Mouse (Mus musculus) ES-Bruce4 (cell line): ENCODE data around the gene Cyb5b. TPM values are rescaled to one million over a fixed set of nuclear protein-coding genes. Genes with fewer than 3 reads are reported as not detected.
A peak's percentile ranks its signal among the peaks of the same experiment; 100 is the strongest.

Experiments used
- H3K27ac ChIP-seq: 2 replicates; pipeline ENCODE4 v1.5.1; 2012; ENCODE audit warnings: low read length, inconsistent platforms; ENCODE audit not compliant: insufficient read depth
- H3K27me3 ChIP-seq: 2 replicates; pipeline ENCODE4 v1.6.1; 2012; ENCODE audit warnings: mild to moderate bottlenecking, low read length, inconsistent platforms; ENCODE audit not compliant: control insufficient read depth, poor library complexity, insufficient read depth, severe bottlenecking
- H3K36me3 ChIP-seq: 2 replicates; pipeline ENCODE4 v1.6.1; 2012; ENCODE audit warnings: inconsistent platforms, mild to moderate bottlenecking, low read length, moderate library complexity; ENCODE audit not compliant: control insufficient read depth, poor library complexity, insufficient read depth, severe bottlenecking
- H3K4me1 ChIP-seq: one replicate; pipeline ENCODE4 v1.8.1; 2011; ENCODE audit warnings: low read length; ENCODE audit not compliant: control insufficient read depth, insufficient read depth
- H3K4me3 ChIP-seq: 2 replicates; pipeline ENCODE4 v1.5.1; 2011; ENCODE audit warnings: low read depth, mild to moderate bottlenecking, low read length
- H3K9ac ChIP-seq: 2 replicates; pipeline ENCODE4 v1.6.1; 2012; ENCODE audit warnings: low read depth, mild to moderate bottlenecking, inconsistent platforms; ENCODE audit not compliant: poor library complexity, severe bottlenecking
- H3K9me3 ChIP-seq: replicated peaks from 2 replicates; pipeline ENCODE4 v1.6.1; 2012; ENCODE audit warnings: mild to moderate bottlenecking, low read length, inconsistent platforms; ENCODE audit not compliant: control insufficient read depth, poor library complexity, insufficient read depth, severe bottlenecking
- CTCF ChIP-seq: IDR thresholded peaks from one replicate; pipeline ENCODE4 v1.8.1; 2011; ENCODE audit warnings: low read depth, low read length
- EP300 ChIP-seq: IDR thresholded peaks from 2 replicates; pipeline ENCODE4 v1.6.1; 2011; ENCODE audit warnings: low read depth, low read length; ENCODE audit not compliant: insufficient read depth
- POLR2A ChIP-seq: IDR thresholded peaks from one replicate; pipeline ENCODE4 v1.8.1; 2011; ENCODE audit warnings: low read length; ENCODE audit not compliant: insufficient read depth
- polyA plus RNA-seq: library from polyadenylated mRNA; stranded (reverse); fragments of >200 nt; gene quantifications from 2 replicates; pipeline ENCODE4 v1.2.4, GENCODE M21; 2011; ENCODE audit warnings: low read depth; ENCODE audit not compliant: missing spikeins, insufficient read depth, insufficient read length

Gene Cyb5b
- polyA plus RNA-seq, 1 experiment = 102 TPM

GRCm38 (mm10) chr8:107116023-107116422 lies 34.4 kb upstream of the Cyb5b start:
- Histone ChIP-seq H3K27ac (no peak overlapping the region), H3K27me3 (no peaks in the 10 kb centered on the region), H3K9me3 (no peaks in the 10 kb centered on the region), H3K9ac (no peak overlapping the region), H3K4me1 (peaks cover 8% of the 10 kb centered on the region), H3K4me3 (no peak overlapping the region), H3K36me3 (no peaks in the 10 kb centered on the region)
- TF ChIP-seq EP300 = 0 out of 2 replicates have a peak, but pooled peaks have one; percentile 19
- no peak for TF ChIP-seq POLR2A
- peak; percentile 61 for TF ChIP-seq CTCF

GRCm38 (mm10) chr8:107117019-107117418 lies 33.4 kb upstream of the Cyb5b start:
- Histone ChIP-seq H3K27me3 (no peaks in the 10 kb centered on the region), H3K4me3 (no peak overlapping the region), H3K27ac (no peak overlapping the region), H3K4me1 (peaks cover 8% of the 10 kb centered on the region), H3K9ac (no peak overlapping the region), H3K9me3 (no peaks in the 10 kb centered on the region), H3K36me3 (no peaks in the 10 kb centered on the region)
- TF ChIP-seq EP300 (no peak), POLR2A (no peak), CTCF (no peak)

GRCm38 (mm10) chr8:107118803-107119233 lies 31.6 kb upstream of the Cyb5b start:
- TF ChIP-seq POLR2A (no peak), EP300 (no peak), CTCF (no peak)
- H3K27me3 ChIP-seq = no peaks in the 10 kb centered on the region
- H3K9me3 ChIP-seq = no peaks in the 10 kb centered on the region
- peaks cover 8% of the 10 kb centered on the region for H3K4me1 ChIP-seq
- H3K36me3 ChIP-seq = no peaks in the 10 kb centered on the region
- 0 out of 2 replicates have a peak overlapping the region, but pooled peaks have one; percentile 3 for H3K27ac ChIP-seq
- H3K9ac ChIP-seq = no peak overlapping the region
- H3K4me3 ChIP-seq = no peak overlapping the region

- Histone ChIP-seq H3K4me3 (no peak overlapping the region), H3K4me1 (peaks cover 9% of the 10 kb centered on the region), H3K9ac (no peak overlapping the region), H3K36me3 (no peaks in the 10 kb centered on the region), H3K27ac (peak overlapping the region; percentile 3; the same call in 1 of the 2 replicates), H3K9me3 (no peaks in the 10 kb centered on the region), H3K27me3 (no peaks in the 10 kb centered on the region)
- TF ChIP-seq EP300 (no peak), POLR2A (no peak), CTCF (no peak)
These were observed 31.0 kb upstream of the Cyb5b start for GRCm38 (mm10) chr8:107119412-107119811.

GRCm38 (mm10) chr8:107120806-107121205 lies 29.6 kb upstream of the Cyb5b start:
- no peak overlapping the region for H3K9ac ChIP-seq
- no peak overlapping the region for H3K4me3 ChIP-seq
- H3K9me3 ChIP-seq = no peaks in the 10 kb centered on the region
- H3K27me3 ChIP-seq = no peaks in the 10 kb centered on the region
- H3K27ac ChIP-seq = no peak overlapping the region
- TF ChIP-seq EP300 (no peak), POLR2A (no peak), CTCF (peak; percentile 47)
- no peaks in the 10 kb centered on the region for H3K36me3 ChIP-seq
- H3K4me1 ChIP-seq = peaks cover 7% of the 10 kb centered on the region

- H3K27ac ChIP-seq = no peak overlapping the region
- H3K4me3 ChIP-seq = no peak overlapping the region
These were observed 28.7 kb upstream of the Cyb5b start for GRCm38 (mm10) chr8:107121681-107122291.

More at GRCm38 (mm10) chr8:107121681-107122291, 28.7 kb upstream of the Cyb5b start:
- Histone ChIP-seq H3K36me3 (no peaks in the 10 kb centered on the region), H3K4me1 (peaks cover 7% of the 10 kb centered on the region), H3K9me3 (no peaks in the 10 kb centered on the region), H3K9ac (no peak overlapping the region), H3K27me3 (no peaks in the 10 kb centered on the region)
- no peak for TF ChIP-seq EP300
- no peak for TF ChIP-seq CTCF
- TF ChIP-seq POLR2A = no peak
